In genomic region chr12:79860248-79860555, GRCm38 (mm10) we compare ENCODE assay signal across 8 mouse cellular contexts.
DNase-seq lines count a peak whose midpoint lies in the region; ATAC-seq and TF ChIP-seq lines count a peak whose summit lies in the region.
"Had no signal": no experiment of that assay in that cellular context is flagged by ENCODE, and none has a peak within 500 bp of the region (broad histone marks: within the 10 kb centered on the region; RNA-seq: fewer than 3 reads in every experiment).

No protein-coding gene starts in this region.

- no peak for TF ChIP-seq EP300 in heart, postnatal 0 days (IDR thresholded peaks at IDR 0.05; ENCODE audit: low read depth)

- 56% methylated on average over 2 of the region's 2 CpGs for WGBS in embryonic facial prominence, embryonic 12.5 days
- WGBS in heart, postnatal 0 days = 47% methylated on average over 2 of the region's 2 CpGs
- 37% methylated on average over 2 of the region's 2 CpGs for WGBS in liver, embryonic 13.5 days (ENCODE audit: insufficient replicate concordance)

- peak overlapping the region; percentile 86 for H3K27ac ChIP-seq in embryonic facial prominence, embryonic 12.5 days
- peak overlapping the region; percentile 79 for H3K27ac ChIP-seq in heart, postnatal 0 days (ENCODE audit: low read depth)
- peak overlapping the region; percentile 58 for H3K27ac ChIP-seq in liver, embryonic 13.5 days

- 0 out of 2 replicates have a peak, but pooled peaks cover 3% of the 10 kb centered on the region for H3K9me3 ChIP-seq in embryonic facial prominence, embryonic 12.5 days
- no peaks in the 10 kb centered on the region for H3K9me3 ChIP-seq in heart, postnatal 0 days (replicated peaks; ENCODE audit: control insufficient read depth, low read length)
- no peaks in the 10 kb centered on the region; the same call in 1 of the 2 replicates for H3K9me3 ChIP-seq in liver, embryonic 13.5 days (replicated peaks)

- DNase-seq in kidney, adult 9 months = peak; percentile 53
- no peak for DNase-seq in kidney, postnatal 10 days
- no peak for DNase-seq in heart, postnatal 0 days (ENCODE audit: low spot score)
- no peak for DNase-seq in liver, embryonic 13.5 days
- no peak for DNase-seq in cerebellum, postnatal 25 days

- peaks cover 59% of the 10 kb centered on the region for H3K4me1 ChIP-seq in embryonic facial prominence, embryonic 12.5 days
- peaks cover 50% of the 10 kb centered on the region for H3K4me1 ChIP-seq in heart, postnatal 0 days (ENCODE audit: control insufficient read depth, insufficient read depth)
- peaks cover 32% of the 10 kb centered on the region for H3K4me1 ChIP-seq in liver, embryonic 13.5 days (replicated peaks)

- no peak overlapping the region for H3K4me2 ChIP-seq in embryonic facial prominence, embryonic 12.5 days (replicated peaks)
- no peak overlapping the region for H3K4me2 ChIP-seq in heart, postnatal 0 days (ENCODE audit: low read depth, low read length)
- no peak overlapping the region for H3K4me2 ChIP-seq in liver, embryonic 13.5 days

- no peaks in the 10 kb centered on the region for H3K36me3 ChIP-seq in embryonic facial prominence, embryonic 12.5 days
- no peaks in the 10 kb centered on the region for H3K36me3 ChIP-seq in heart, postnatal 0 days (replicated peaks; ENCODE audit: control insufficient read depth, insufficient read depth, low read length)
- no peaks in the 10 kb centered on the region for H3K36me3 ChIP-seq in liver, embryonic 13.5 days

- no peak for TF ChIP-seq CTCF in heart, postnatal 0 days (IDR thresholded peaks at IDR 0.05; ENCODE audit: low read depth)

- H3K27me3 ChIP-seq in embryonic facial prominence, embryonic 12.5 days = no peaks in the 10 kb centered on the region
- no peaks in the 10 kb centered on the region for H3K27me3 ChIP-seq in heart, postnatal 0 days (ENCODE audit: control insufficient read depth, insufficient read depth, low read length)
- H3K27me3 ChIP-seq in liver, embryonic 13.5 days = no peaks in the 10 kb centered on the region

- ATAC-seq in embryonic facial prominence, embryonic 12.5 days (ENCODE audit: insufficient number of reproducible peaks, insufficient read depth, low FRiP score, low TSS enrichment) = no peak
- no peak for ATAC-seq in heart, postnatal 0 days (ENCODE audit: insufficient read depth, low read depth)
- no peak for ATAC-seq in liver, embryonic 13.5 days (ENCODE audit: low read depth)
- no peak for ATAC-seq in CD4-positive, CD25-positive, alpha-beta regulatory T cell, adult 4 months

- H3K9ac ChIP-seq in embryonic facial prominence, embryonic 12.5 days = no peak overlapping the region
- peak overlapping the region; percentile 23; the same call in 1 of the 2 replicates for H3K9ac ChIP-seq in heart, postnatal 0 days (replicated peaks; ENCODE audit: low read depth, low read length)
- no peak overlapping the region for H3K9ac ChIP-seq in liver, embryonic 13.5 days

- no peak overlapping the region for H3K4me3 ChIP-seq in embryonic facial prominence, embryonic 12.5 days
- H3K4me3 ChIP-seq in heart, postnatal 0 days (ENCODE audit: low read depth, low read length) = no peak overlapping the region
- H3K4me3 ChIP-seq in liver, embryonic 13.5 days (replicated peaks) = no peak overlapping the region
- H3K4me3 ChIP-seq: erythroblast, embryonic 14.5 days had no signal
